Mouse (Mus musculus) fibroblast of lung, adult 2 months (primary cell): ENCODE data around the gene Gm21394.
"Not testable (repeated sequence)": the region's sequence is repeated elsewhere in the genome, so short reads cannot be mapped to it uniquely, and the experiment has no call there.

Experiments
- DNase-seq: peaks from one replicate; pipeline ENCODE4 v3.0.0-alpha.2; 2011; ENCODE audit warnings: low read depth

Gm21394 gene

GRCm38 (mm10) chrY:84564807-84565206 lies at the start of gene Gm21394:
Gene Gm21394, minus strand, starts transcription at chrY:84564907.
- not testable (repeated sequence) for DNase-seq
